Mouse (Mus musculus) stomach, postnatal 0 days (tissue): ENCODE measurements around the gene Gm4969.

Source experiments
- CTCF ChIP-seq: IDR thresholded peaks from 2 replicates; pipeline ENCODE4 v1.5.1; 2016; ENCODE audit warnings: antibody characterized with exemption, low read depth, mild to moderate bottlenecking, moderate library complexity
- EP300 ChIP-seq: optimal IDR thresholded peaks from 2 replicates; pipeline ENCODE3; 2016; ENCODE audit warnings: antibody characterized with exemption

- TF ChIP-seq CTCF (peak; percentile 54), EP300 (no peak)
These were observed at the start of gene Gm4969 for GRCm38 (mm10) chr7:19118028-19118771.
